Mouse (Mus musculus) ES-E14 (cell line): ENCODE results near the gene Slc38a1.

Source experiments
- HCFC1 ChIP-seq: IDR thresholded peaks from 2 replicates; pipeline ENCODE4 v1.6.1; 2012; ENCODE audit warnings: low read length, inconsistent platforms, borderline replicate concordance; ENCODE audit not compliant: insufficient read depth
- MAFK ChIP-seq: IDR thresholded peaks from 2 replicates; pipeline ENCODE4 v1.6.1; 2014; ENCODE audit warnings: mild to moderate bottlenecking, low read depth, low read length, inconsistent platforms; ENCODE audit not compliant: insufficient read depth
- ZC3H11A ChIP-seq: IDR thresholded peaks from 2 replicates; pipeline ENCODE4 v1.6.1; 2012; ENCODE audit warnings: low read depth, mild to moderate bottlenecking, inconsistent platforms, low read length, borderline replicate concordance

GRCm38 (mm10) chr15:96604282-96604681 lies 38.4 kb downstream of the Slc38a1 start:
- TF ChIP-seq HCFC1 (no peak), MAFK (no peak), ZC3H11A (no peak)
